Mouse (Mus musculus): ENCODE measurements around the gene Tgm1. TPM values are rescaled to one million over a fixed set of nuclear protein-coding genes. Genes with fewer than 3 reads are reported as not detected.

The Tgm1 gene
- polyA plus RNA-seq, 1 experiment from 2014 or later, result 2.0 TPM

DNA sequence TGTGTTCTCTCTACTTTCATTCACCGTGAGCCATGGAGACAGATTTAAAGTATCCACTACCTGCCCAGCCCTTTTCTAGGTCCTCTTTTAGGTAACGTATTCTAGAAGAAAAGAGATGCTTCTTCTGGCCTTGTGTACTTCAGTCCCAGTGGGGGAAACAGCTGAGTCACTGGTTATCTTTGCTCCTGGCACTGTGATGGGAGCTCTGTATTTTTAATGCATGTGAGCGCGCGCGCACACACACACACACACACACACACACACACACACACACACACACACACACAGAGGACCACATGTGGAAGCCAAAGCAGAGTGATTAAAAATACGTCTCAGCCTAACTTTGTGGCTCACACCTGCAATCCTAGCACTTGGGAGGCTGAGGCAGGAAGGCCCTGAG lies 9.7 kb upstream of the Tgm1 start:
- peaks cover 13% of the 10 kb centered on the region for H3K36me3 ChIP-seq

GRCm38 (mm10) chr14:55722438-55722945 lies 8.8 kb upstream of the Tgm1 start:
- no peak for ATAC-seq (ENCODE audit: insufficient number of reproducible peaks, insufficient read depth, low FRiP score, low TSS enrichment, low read depth)
- H3K4me2 ChIP-seq, result peak overlapping the region; percentile 67
- H3K9ac ChIP-seq (replicated peaks), result peak overlapping the region; percentile 70
- H3K4me1 ChIP-seq (replicated peaks), result peaks cover 9% of the 10 kb centered on the region
- peak overlapping the region; percentile 78 for H3K27ac ChIP-seq
- no peaks in the 10 kb centered on the region for H3K9me3 ChIP-seq
- H3K36me3 ChIP-seq, result peaks cover 19% of the 10 kb centered on the region
- no peaks in the 10 kb centered on the region for H3K27me3 ChIP-seq
- WGBS, result 54% methylated on average over 8 of the region's 8 CpGs
- peak overlapping the region; percentile 77 for H3K4me3 ChIP-seq (replicated peaks)

More for the DNA sequence above, 9.7 kb upstream of the Tgm1 start:
- Histone ChIP-seq H3K4me1 (replicated peaks) (peaks cover 9% of the 10 kb centered on the region), H3K27ac (no peak overlapping the region), H3K4me3 (replicated peaks) (no peak overlapping the region), H3K9ac (replicated peaks) (no peak overlapping the region), H3K4me2 (no peak overlapping the region), H3K9me3 (no peaks in the 10 kb centered on the region), H3K27me3 (no peaks in the 10 kb centered on the region)
- WGBS, result 92% methylated on average over 7 of the region's 7 CpGs
- no peak for ATAC-seq (ENCODE audit: insufficient number of reproducible peaks, insufficient read depth, low FRiP score, low TSS enrichment, low read depth)

- Histone ChIP-seq H3K27me3 (no peaks in the 10 kb centered on the region), H3K36me3 (peaks cover 26% of the 10 kb centered on the region), H3K4me1 (replicated peaks) (peaks cover 9% of the 10 kb centered on the region), H3K9ac (replicated peaks) (peak within 1 kb of the TSS; percentile 70), H3K4me3 (replicated peaks) (peak within 1 kb of the TSS; percentile 77), H3K9me3 (no peaks in the 10 kb centered on the region), H3K4me2 (peak within 1 kb of the TSS; percentile 67), H3K27ac (peak within 1 kb of the TSS; percentile 78)
- WGBS, result 1% methylated on average over 50 of the region's 50 CpGs
- peak; percentile 96 for ATAC-seq (ENCODE audit: insufficient number of reproducible peaks, insufficient read depth, low FRiP score, low TSS enrichment, low read depth)
Observed at GRCm38 (mm10) chr14:55721700-55722437, 8.1 kb upstream of the Tgm1 start, which contains the start of gene Rabggta. Gene Rabggta, minus strand, starts transcription at chr14:55722263.

GRCm38 (mm10) chr14:55721076-55721475 lies 7.3 kb upstream of the Tgm1 start:
- peak overlapping the region; percentile 67 for H3K4me2 ChIP-seq

GRCm38 (mm10) chr14:55720666-55721065 lies 6.9 kb upstream of the Tgm1 start:
- H3K9me3 ChIP-seq, result no peaks in the 10 kb centered on the region
- H3K9ac ChIP-seq (replicated peaks), result no peak overlapping the region
- peaks cover 35% of the 10 kb centered on the region for H3K36me3 ChIP-seq
- WGBS, result 94% methylated on average over 12 of the region's 12 CpGs
- no peaks in the 10 kb centered on the region for H3K27me3 ChIP-seq
- ATAC-seq (ENCODE audit: insufficient number of reproducible peaks, insufficient read depth, low FRiP score, low TSS enrichment, low read depth), result no peak
- H3K27ac ChIP-seq, result no peak overlapping the region
- H3K4me1 ChIP-seq (replicated peaks), result peaks cover 9% of the 10 kb centered on the region
- H3K4me3 ChIP-seq (replicated peaks), result no peak overlapping the region
- H3K4me2 ChIP-seq, result peak overlapping the region; percentile 67

More at GRCm38 (mm10) chr14:55721076-55721475, 7.3 kb upstream of the Tgm1 start:
- H3K9me3 ChIP-seq, result no peaks in the 10 kb centered on the region
- H3K36me3 ChIP-seq, result peaks cover 34% of the 10 kb centered on the region
- H3K4me3 ChIP-seq (replicated peaks), result peak overlapping the region; percentile 77
- peaks cover 9% of the 10 kb centered on the region for H3K4me1 ChIP-seq (replicated peaks)
- WGBS, result 78% methylated on average over 6 of the region's 6 CpGs
- no peak for ATAC-seq (ENCODE audit: insufficient number of reproducible peaks, insufficient read depth, low FRiP score, low TSS enrichment, low read depth)
- H3K27ac ChIP-seq, result no peak overlapping the region
- peak overlapping the region; percentile 70; the same call in 1 of the 2 replicates for H3K9ac ChIP-seq (replicated peaks)
- H3K27me3 ChIP-seq, result no peaks in the 10 kb centered on the region

DNA sequence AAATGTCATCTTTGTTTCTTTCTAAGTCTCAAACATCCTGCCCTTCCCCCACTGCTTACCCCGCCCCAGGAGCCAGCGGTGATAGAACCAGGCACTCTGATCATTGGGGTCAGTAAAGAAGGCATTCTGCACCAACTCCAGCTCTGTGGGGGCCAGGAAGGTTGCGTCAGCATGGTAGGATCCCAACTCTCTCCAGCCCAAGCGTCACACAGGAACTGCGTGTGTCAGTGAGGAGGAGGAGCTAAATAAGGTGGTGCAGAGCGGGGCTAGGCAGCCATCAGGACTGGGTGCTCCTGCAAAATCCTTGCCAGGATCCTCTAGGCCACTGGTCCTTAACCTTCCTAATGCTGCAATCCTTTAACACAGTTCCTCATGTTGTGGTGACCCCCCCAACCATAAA lies 6.0 kb upstream of the Tgm1 start:
- no peak overlapping the region for H3K9ac ChIP-seq (replicated peaks)

GRCm38 (mm10) chr14:55716884-55717283 lies 3.2 kb upstream of the Tgm1 start:
- Histone ChIP-seq H3K9me3 (no peaks in the 10 kb centered on the region), H3K4me3 (replicated peaks) (no peak overlapping the region), H3K27me3 (peaks cover 21% of the 10 kb centered on the region), H3K4me2 (no peak overlapping the region), H3K36me3 (peaks cover 35% of the 10 kb centered on the region), H3K4me1 (replicated peaks) (peaks cover 18% of the 10 kb centered on the region), H3K27ac (no peak overlapping the region), H3K9ac (replicated peaks) (no peak overlapping the region)
- ATAC-seq (ENCODE audit: insufficient number of reproducible peaks, insufficient read depth, low FRiP score, low TSS enrichment, low read depth), result no peak
- WGBS, result 76% methylated on average over 8 of the region's 8 CpGs

More for the DNA sequence above, 6.0 kb upstream of the Tgm1 start:
- ATAC-seq (ENCODE audit: insufficient number of reproducible peaks, insufficient read depth, low FRiP score, low TSS enrichment, low read depth), result no peak
- Histone ChIP-seq H3K27me3 (no peaks in the 10 kb centered on the region), H3K9me3 (no peaks in the 10 kb centered on the region), H3K4me3 (replicated peaks) (no peak overlapping the region), H3K4me2 (no peak overlapping the region), H3K4me1 (replicated peaks) (peaks cover 9% of the 10 kb centered on the region), H3K27ac (no peak overlapping the region), H3K36me3 (peaks cover 35% of the 10 kb centered on the region)
- WGBS, result 85% methylated on average over 6 of the region's 6 CpGs

- Histone ChIP-seq H3K4me1 (replicated peaks) (peaks cover 15% of the 10 kb centered on the region), H3K36me3 (peaks cover 35% of the 10 kb centered on the region), H3K4me3 (replicated peaks) (no peak overlapping the region), H3K27ac (no peak overlapping the region), H3K9ac (replicated peaks) (no peak overlapping the region), H3K9me3 (no peaks in the 10 kb centered on the region), H3K4me2 (no peak overlapping the region), H3K27me3 (peaks cover 28% of the 10 kb centered on the region)
- ATAC-seq (ENCODE audit: insufficient number of reproducible peaks, insufficient read depth, low FRiP score, low TSS enrichment, low read depth), result no peak
- WGBS, result 96% methylated on average over 6 of the region's 6 CpGs
Observed at GRCm38 (mm10) chr14:55716271-55716670, 2.5 kb upstream of the Tgm1 start.

GRCm38 (mm10) chr14:55714893-55715292 lies 1.2 kb upstream of the Tgm1 start:
- no peak for ATAC-seq (ENCODE audit: insufficient number of reproducible peaks, insufficient read depth, low FRiP score, low TSS enrichment, low read depth)
- H3K4me1 ChIP-seq (replicated peaks), result peaks cover 9% of the 10 kb centered on the region
- H3K4me3 ChIP-seq (replicated peaks), result no peak overlapping the region
- no peak overlapping the region for H3K27ac ChIP-seq
- H3K9me3 ChIP-seq, result no peaks in the 10 kb centered on the region
- H3K27me3 ChIP-seq, result peaks cover 31% of the 10 kb centered on the region
- no peak overlapping the region for H3K9ac ChIP-seq (replicated peaks)
- H3K4me2 ChIP-seq, result no peak overlapping the region
- H3K36me3 ChIP-seq, result peaks cover 31% of the 10 kb centered on the region
- WGBS, result 38% methylated on average over 6 of the region's 6 CpGs

DNA sequence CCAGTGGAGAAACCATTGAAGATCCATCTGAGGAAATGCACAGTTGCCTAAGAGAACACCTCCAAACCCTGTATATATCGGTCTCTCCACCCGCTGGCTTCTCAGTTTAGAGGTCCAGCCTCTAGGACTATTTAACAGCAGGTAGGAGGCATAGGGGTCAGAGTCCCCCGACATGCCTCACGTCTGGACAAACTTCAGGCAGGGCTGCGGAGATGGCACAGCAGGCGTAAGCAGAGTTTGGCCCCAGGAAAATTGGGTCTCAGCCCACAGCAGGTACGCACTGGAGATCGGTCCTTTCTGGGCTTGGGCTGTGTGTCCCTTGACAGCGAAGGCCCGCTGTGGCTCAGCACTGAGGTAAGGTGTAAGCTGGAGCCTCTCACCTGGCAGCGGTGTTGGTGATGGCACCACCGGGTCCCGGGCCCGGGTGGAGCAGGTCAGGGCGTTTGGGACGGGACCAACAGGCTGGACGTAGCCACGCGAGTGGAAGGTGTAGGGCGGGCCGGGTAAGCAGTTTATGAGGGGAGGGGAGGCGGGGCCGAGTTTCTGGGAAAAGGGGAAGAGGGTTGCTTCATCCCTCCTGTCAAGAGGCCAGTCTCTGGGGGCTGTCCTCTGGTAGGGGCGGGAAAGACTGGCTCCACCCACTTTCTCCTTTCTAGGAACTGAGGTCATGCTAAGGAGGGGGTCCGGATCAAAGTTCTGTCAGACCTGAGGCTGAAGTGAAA lies 558 bp downstream of the Tgm1 start:
- H3K4me2 ChIP-seq, result peak overlapping the region; percentile 53
- no peak; the same call in 1 of the 2 replicates for ATAC-seq (ENCODE audit: insufficient number of reproducible peaks, insufficient read depth, low FRiP score, low TSS enrichment, low read depth)
- H3K9me3 ChIP-seq, result no peaks in the 10 kb centered on the region
- H3K27ac ChIP-seq, result no peak overlapping the region
- peaks cover 31% of the 10 kb centered on the region for H3K27me3 ChIP-seq
- H3K4me3 ChIP-seq (replicated peaks), result peak overlapping the region; percentile 25
- peaks cover 19% of the 10 kb centered on the region for H3K36me3 ChIP-seq
- peaks cover 9% of the 10 kb centered on the region for H3K4me1 ChIP-seq (replicated peaks)
- peak overlapping the region; percentile 48 for H3K9ac ChIP-seq (replicated peaks)
- WGBS, result 10% methylated on average over 25 of the region's 25 CpGs

- WGBS, result 76% methylated on average over 7 of the region's 7 CpGs
- H3K27me3 ChIP-seq, result peaks cover 31% of the 10 kb centered on the region
- no peak overlapping the region for H3K4me2 ChIP-seq
- no peak overlapping the region for H3K27ac ChIP-seq
- peaks cover 9% of the 10 kb centered on the region for H3K4me1 ChIP-seq (replicated peaks)
- no peak overlapping the region for H3K4me3 ChIP-seq (replicated peaks)
- peaks cover 8% of the 10 kb centered on the region for H3K36me3 ChIP-seq
- ATAC-seq (ENCODE audit: insufficient number of reproducible peaks, insufficient read depth, low FRiP score, low TSS enrichment, low read depth), result no peak
- no peaks in the 10 kb centered on the region for H3K9me3 ChIP-seq
- H3K9ac ChIP-seq (replicated peaks), result no peak overlapping the region
Observed at GRCm38 (mm10) chr14:55711786-55712185, 1.9 kb downstream of the Tgm1 start.

Data from limb, embryonic 12.5 days (tissue).